Mouse (Mus musculus): ENCODE measurements around the gene Cntfr. TPM values are rescaled to one million over a fixed set of nuclear protein-coding genes. Genes with fewer than 3 reads are reported as not detected.

Cntfr gene
- polyA plus RNA-seq, 1 experiment from 2014 or later = 1.1 TPM

- no peak overlapping the region for H3K27ac ChIP-seq (ENCODE audit: low read length)
These were observed 18.0 kb downstream of the Cntfr start for GRCm38 (mm10) chr4:41678863-41679262.

GRCm38 (mm10) chr4:41677006-41677629 lies 19.8 kb downstream of the Cntfr start:
- 35% methylated on average over 13 of the region's 13 CpGs for WGBS
- TF ChIP-seq EP300 (IDR thresholded peaks at IDR 0.05) = no peak
- no peak for TF ChIP-seq CTCF (IDR thresholded peaks at IDR 0.05)
- DNase-seq (ENCODE audit: low spot score) (peak; percentile 51), ATAC-seq (peak; percentile 50)
- no peaks in the 10 kb centered on the region for H3K36me3 ChIP-seq (ENCODE audit: insufficient read depth, low read length)
- no peaks in the 10 kb centered on the region for H3K4me1 ChIP-seq (ENCODE audit: insufficient read depth, low read depth, low read length)
- no peak overlapping the region for H3K9ac ChIP-seq (replicated peaks; ENCODE audit: low read depth)
- H3K4me3 ChIP-seq (ENCODE audit: low read depth, low read length) = no peak overlapping the region
- H3K9me3 ChIP-seq (ENCODE audit: low read length) = no peaks in the 10 kb centered on the region
- no peak overlapping the region for H3K27ac ChIP-seq (ENCODE audit: low read length)
- H3K27me3 ChIP-seq (replicated peaks; ENCODE audit: insufficient read depth, low read length) = 0 out of 2 replicates have a peak, but pooled peaks cover under 1% of the 10 kb centered on the region
- H3K4me2 ChIP-seq (replicated peaks; ENCODE audit: low read depth, low read length) = no peak overlapping the region

More at GRCm38 (mm10) chr4:41678863-41679262, 18.0 kb downstream of the Cntfr start:
- no peaks in the 10 kb centered on the region for H3K4me1 ChIP-seq (ENCODE audit: insufficient read depth, low read depth, low read length)
- H3K36me3 ChIP-seq (ENCODE audit: insufficient read depth, low read length) = no peaks in the 10 kb centered on the region
- no peak overlapping the region for H3K9ac ChIP-seq (replicated peaks; ENCODE audit: low read depth)
- no peak for TF ChIP-seq CTCF (IDR thresholded peaks at IDR 0.05)
- TF ChIP-seq EP300 (IDR thresholded peaks at IDR 0.05) = no peak
- DNase-seq (ENCODE audit: low spot score) (no peak), ATAC-seq (no peak)
- WGBS = 44% methylated on average over 6 of the region's 6 CpGs
- no peak overlapping the region for H3K4me2 ChIP-seq (replicated peaks; ENCODE audit: low read depth, low read length)
- no peaks in the 10 kb centered on the region for H3K9me3 ChIP-seq (ENCODE audit: low read length)
- 0 out of 2 replicates have a peak, but pooled peaks cover 4% of the 10 kb centered on the region for H3K27me3 ChIP-seq (replicated peaks; ENCODE audit: insufficient read depth, low read length)
- H3K4me3 ChIP-seq (ENCODE audit: low read depth, low read length) = no peak overlapping the region

- no peaks in the 10 kb centered on the region for H3K9me3 ChIP-seq (ENCODE audit: low read length)
- no peaks in the 10 kb centered on the region for H3K27me3 ChIP-seq (replicated peaks; ENCODE audit: insufficient read depth, low read length)
- no peak overlapping the region for H3K4me2 ChIP-seq (replicated peaks; ENCODE audit: low read depth, low read length)
- TF ChIP-seq CTCF (IDR thresholded peaks at IDR 0.05) = no peak
- no peak for TF ChIP-seq EP300 (IDR thresholded peaks at IDR 0.05)
- H3K4me3 ChIP-seq (ENCODE audit: low read depth, low read length) = no peak overlapping the region
- no peaks in the 10 kb centered on the region for H3K4me1 ChIP-seq (ENCODE audit: insufficient read depth, low read depth, low read length)
- no peak overlapping the region for H3K9ac ChIP-seq (replicated peaks; ENCODE audit: low read depth)
- no peak overlapping the region for H3K27ac ChIP-seq (ENCODE audit: low read length)
- ATAC-seq (no peak), DNase-seq (ENCODE audit: low spot score) (no peak)
- H3K36me3 ChIP-seq (ENCODE audit: insufficient read depth, low read length) = no peaks in the 10 kb centered on the region
- 50% methylated on average over 17 of the region's 17 CpGs for WGBS
These were observed 20.5 kb downstream of the Cntfr start for GRCm38 (mm10) chr4:41676248-41677005.

GRCm38 (mm10) chr4:41673186-41673585 lies 23.7 kb downstream of the Cntfr start:
- DNase-seq (ENCODE audit: low spot score) (no peak), ATAC-seq (no peak)
- WGBS = 69% methylated on average over 19 of the region's 19 CpGs
- H3K4me1 ChIP-seq (ENCODE audit: insufficient read depth, low read depth, low read length) = no peaks in the 10 kb centered on the region
- H3K27me3 ChIP-seq (replicated peaks; ENCODE audit: insufficient read depth, low read length) = no peaks in the 10 kb centered on the region
- H3K4me3 ChIP-seq (ENCODE audit: low read depth, low read length) = no peak overlapping the region
- TF ChIP-seq EP300 (IDR thresholded peaks at IDR 0.05) (no peak), CTCF (IDR thresholded peaks at IDR 0.05) (no peak)
- H3K36me3 ChIP-seq (ENCODE audit: insufficient read depth, low read length) = no peaks in the 10 kb centered on the region
- no peak overlapping the region for H3K27ac ChIP-seq (ENCODE audit: low read length)
- H3K9me3 ChIP-seq (ENCODE audit: low read length) = no peaks in the 10 kb centered on the region
- H3K4me2 ChIP-seq (replicated peaks; ENCODE audit: low read depth, low read length) = no peak overlapping the region
- H3K9ac ChIP-seq (replicated peaks; ENCODE audit: low read depth) = no peak overlapping the region

GRCm38 (mm10) chr4:41672522-41672963 lies 24.3 kb downstream of the Cntfr start:
- TF ChIP-seq EP300 (IDR thresholded peaks at IDR 0.05) = no peak
- no peak for TF ChIP-seq CTCF (IDR thresholded peaks at IDR 0.05)
- 44% methylated on average over 8 of the region's 8 CpGs for WGBS

GRCm38 (mm10) chr4:41671963-41672480 lies 24.9 kb downstream of the Cntfr start:
- no peak overlapping the region for H3K9ac ChIP-seq (replicated peaks; ENCODE audit: low read depth)
- H3K4me1 ChIP-seq (ENCODE audit: insufficient read depth, low read depth, low read length) = no peaks in the 10 kb centered on the region
- no peak overlapping the region for H3K27ac ChIP-seq (ENCODE audit: low read length)
- no peaks in the 10 kb centered on the region for H3K36me3 ChIP-seq (ENCODE audit: insufficient read depth, low read length)
- DNase-seq (ENCODE audit: low spot score) = no peak
- H3K4me3 ChIP-seq (ENCODE audit: low read depth, low read length) = no peak overlapping the region
- TF ChIP-seq EP300 (IDR thresholded peaks at IDR 0.05) (no peak), CTCF (IDR thresholded peaks at IDR 0.05) (no peak)
- no peak overlapping the region for H3K4me2 ChIP-seq (replicated peaks; ENCODE audit: low read depth, low read length)
- H3K27me3 ChIP-seq (replicated peaks; ENCODE audit: insufficient read depth, low read length) = no peaks in the 10 kb centered on the region
- ATAC-seq = no peak
- H3K9me3 ChIP-seq (ENCODE audit: low read length) = no peaks in the 10 kb centered on the region
- 52% methylated on average over 8 of the region's 8 CpGs for WGBS

More at GRCm38 (mm10) chr4:41672522-41672963, 24.3 kb downstream of the Cntfr start:
- H3K9me3 ChIP-seq (ENCODE audit: low read length) = no peaks in the 10 kb centered on the region
- no peak overlapping the region for H3K4me3 ChIP-seq (ENCODE audit: low read depth, low read length)
- H3K27ac ChIP-seq (ENCODE audit: low read length) = no peak overlapping the region
- H3K4me2 ChIP-seq (replicated peaks; ENCODE audit: low read depth, low read length) = no peak overlapping the region
- no peaks in the 10 kb centered on the region for H3K27me3 ChIP-seq (replicated peaks; ENCODE audit: insufficient read depth, low read length)
- no peaks in the 10 kb centered on the region for H3K4me1 ChIP-seq (ENCODE audit: insufficient read depth, low read depth, low read length)
- no peak overlapping the region for H3K9ac ChIP-seq (replicated peaks; ENCODE audit: low read depth)
- no peak for ATAC-seq
- DNase-seq (ENCODE audit: low spot score) = no peak
- H3K36me3 ChIP-seq (ENCODE audit: insufficient read depth, low read length) = no peaks in the 10 kb centered on the region
